Mouse (Mus musculus): Measurements from ENCODE around the gene Gp5.
A peak's percentile ranks its signal among the peaks of the same experiment; 100 is the strongest.
"Not testable (repeated sequence)": the region's sequence is repeated elsewhere in the genome, so short reads cannot be mapped to it uniquely, and the experiment has no call there.

The Gp5 gene

DNA sequence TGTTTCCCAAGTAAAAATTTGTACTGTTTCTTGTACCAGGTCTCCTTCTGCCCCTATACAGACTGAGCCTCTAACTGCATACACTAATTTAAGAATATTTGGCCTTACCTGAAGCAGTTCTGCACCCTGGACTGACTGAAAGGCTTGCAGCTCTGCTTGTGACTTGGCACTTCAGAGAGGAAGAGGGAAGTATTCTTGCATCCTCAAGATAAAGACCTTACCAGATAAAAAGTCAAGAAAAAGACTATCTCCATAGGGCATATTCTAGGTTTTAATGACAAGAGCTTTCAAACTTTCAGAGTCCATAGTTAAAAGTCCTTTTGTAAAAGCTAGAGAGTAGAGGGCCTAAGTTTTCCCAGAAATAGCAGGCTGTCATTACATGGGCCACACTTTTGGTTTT, at the start of gene Gp5:
Gene Gp5 (minus strand): TSS at position 133 of the 400 bp plus-strand sequence.
- DNase-seq (ENCODE audit: low spot score), result no peak

DNA sequence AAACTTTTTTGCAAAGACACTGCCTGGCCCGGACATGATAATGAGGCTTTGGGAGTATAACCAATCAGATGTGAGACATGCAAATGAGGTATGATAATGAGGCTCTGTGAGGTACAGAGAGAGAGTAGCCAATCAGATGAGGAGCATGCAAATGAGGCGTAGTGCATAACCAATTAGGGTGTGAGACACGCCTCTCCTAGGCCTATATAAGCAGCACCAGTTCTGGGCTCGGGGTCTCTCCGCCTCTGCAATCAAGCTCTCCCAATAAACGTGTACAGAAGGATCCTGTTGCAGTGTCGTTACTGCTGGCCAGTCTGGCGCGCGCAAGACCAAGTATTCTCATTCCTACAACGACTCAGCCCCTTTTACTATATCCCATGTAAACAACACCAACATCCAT, 42.9 kb upstream of the Gp5 start:
- not testable (repeated sequence) for DNase-seq (ENCODE audit: low spot score)

DNA sequence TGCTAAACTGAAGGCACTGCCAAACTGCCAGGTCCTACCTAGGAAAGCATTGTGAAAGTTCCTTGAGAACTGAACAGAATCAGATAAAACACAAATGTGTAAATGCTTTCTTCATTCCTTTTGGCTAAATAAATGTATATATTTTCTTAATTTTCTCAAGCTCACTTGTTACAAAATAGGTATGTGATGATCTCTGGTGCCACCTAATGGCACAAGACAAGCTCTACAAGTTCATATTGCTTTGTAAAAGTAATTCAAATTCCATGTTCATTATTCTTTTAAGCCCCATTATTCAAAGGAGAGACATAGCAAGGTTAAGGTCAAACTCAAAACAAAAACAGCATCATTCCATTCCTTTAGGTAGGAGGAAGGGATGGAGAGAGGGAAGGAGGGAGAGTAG, 3.7 kb upstream of the Gp5 start:
- DNase-seq (ENCODE audit: low spot score), result peak; percentile 71

DNA sequence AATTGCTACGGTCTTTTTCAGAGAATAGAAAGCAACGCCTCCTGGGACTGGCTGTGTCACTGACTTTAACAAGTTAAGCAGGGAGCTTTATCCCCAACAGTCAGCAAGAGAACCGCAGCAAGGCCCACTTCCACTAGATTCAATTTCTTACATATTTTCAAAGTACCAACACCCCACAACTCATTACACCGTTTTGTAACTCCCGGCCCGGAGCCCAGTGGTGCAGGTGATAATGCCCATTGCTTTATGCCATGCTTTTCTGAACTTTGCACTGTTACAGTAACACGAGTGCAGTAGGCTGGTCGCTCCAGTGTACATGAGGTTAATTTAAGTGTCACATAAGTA, 436 bp downstream of the Gp5 start:
- no peak for DNase-seq (ENCODE audit: low spot score)

DNA sequence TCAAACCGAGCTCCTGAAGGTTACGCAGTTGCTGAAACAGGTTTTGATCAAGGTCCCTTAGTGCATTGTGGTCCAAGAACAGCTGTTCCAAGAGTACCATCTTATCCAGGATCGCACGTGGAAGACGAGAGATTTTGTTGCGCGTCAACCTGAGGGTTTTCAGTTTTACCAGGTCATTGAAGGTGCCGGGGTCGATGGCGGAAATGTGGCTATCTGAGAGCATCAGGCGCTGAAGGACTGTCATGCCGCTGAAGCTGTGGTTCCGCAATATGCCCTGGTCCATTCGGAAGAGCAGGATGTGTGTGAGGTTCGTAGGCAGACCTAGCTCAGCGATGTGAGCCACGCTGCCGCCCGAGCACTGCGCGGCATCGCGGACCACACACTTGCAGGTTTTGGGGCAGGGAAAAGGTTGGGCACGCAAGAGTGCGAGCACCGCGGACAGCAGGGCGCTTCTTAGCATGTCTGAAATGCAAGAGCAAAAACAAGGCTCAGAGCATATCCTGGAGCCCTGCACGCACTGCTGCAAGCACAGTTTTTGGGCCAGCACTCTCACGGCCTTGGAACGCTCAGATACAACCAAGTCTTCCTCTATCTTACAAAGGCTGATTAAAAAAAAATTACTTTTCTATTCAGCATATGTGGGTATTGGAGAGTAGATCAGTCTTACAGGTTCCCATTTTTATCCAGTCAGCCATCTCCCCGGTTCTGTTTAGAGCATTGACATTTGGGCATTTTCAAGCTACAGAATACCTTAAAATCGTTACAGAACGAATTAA, 996 bp downstream of the Gp5 start:
- DNase-seq (ENCODE audit: low spot score), result no peak

DNA sequence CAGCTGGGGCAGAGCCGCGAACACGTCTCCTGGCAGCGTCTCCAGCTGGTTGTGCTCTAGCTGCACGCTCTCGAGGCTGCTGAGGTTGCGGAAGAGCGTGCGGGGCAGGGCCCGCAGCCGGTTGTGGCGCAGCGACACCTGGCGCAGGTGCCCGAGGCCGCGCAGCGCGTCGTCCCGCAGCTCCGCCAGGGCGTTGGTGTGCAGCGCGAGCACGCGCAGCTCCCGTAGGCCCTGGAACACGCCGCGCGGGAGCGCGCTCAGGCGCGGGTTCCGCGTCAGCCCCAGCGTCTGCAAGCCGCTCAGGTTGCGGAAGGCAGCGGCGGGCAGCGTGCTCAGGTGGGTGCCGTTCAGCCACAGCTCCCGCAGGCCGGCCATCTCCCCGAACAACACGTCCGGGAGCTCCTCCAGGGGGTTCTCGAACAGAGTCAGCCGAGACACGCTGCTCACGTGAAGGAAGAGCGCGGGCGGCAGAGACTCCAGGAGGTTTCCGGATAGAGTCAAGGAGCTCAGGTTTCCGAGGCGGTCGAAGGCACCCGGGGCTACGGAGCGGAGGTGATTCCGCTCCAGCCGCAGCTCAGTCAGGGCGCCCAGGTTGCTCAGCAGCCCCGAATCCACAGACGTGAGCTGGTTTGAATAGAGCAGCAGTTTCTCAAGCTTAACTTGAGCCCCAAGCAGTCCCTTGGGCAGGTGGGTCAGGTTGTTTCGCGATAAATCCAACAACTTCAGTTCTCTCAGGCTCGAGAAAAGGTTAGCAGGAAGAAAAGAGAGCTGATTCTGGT, 1.8 kb downstream of the Gp5 start:
- DNase-seq (ENCODE audit: low spot score), result no peak

DNA sequence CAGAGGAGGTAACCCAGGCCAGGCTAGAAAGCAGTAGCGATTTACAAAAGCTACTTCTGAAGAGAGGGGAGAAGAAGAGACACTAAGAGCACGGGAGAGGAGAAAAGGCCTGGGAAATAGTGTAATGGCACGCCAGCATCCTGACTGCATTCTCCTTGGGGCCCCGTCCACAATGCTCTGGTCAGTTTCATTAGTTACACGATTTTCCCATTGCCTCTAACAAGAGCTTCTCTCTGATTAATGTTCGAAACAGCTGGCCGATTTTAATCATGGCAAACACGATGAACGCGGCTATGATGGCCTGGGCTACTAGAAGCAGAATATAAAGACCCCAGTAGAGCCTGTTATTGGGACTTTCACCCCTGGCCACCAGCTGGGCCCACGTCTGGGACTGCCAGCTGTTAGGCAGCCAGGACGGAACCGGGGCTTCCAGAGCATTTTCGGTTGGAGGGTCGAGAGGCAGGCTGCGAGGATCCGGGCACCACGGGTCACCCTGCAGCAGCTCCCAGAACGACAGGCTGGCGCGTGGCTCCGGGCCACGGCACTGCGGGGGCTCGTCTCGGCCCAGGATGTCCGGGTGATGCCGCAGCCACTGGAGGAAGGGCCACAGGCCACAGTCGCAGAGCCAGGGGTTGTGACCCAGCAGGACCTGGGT, 2.5 kb downstream of the Gp5 start:
- no peak for DNase-seq (ENCODE audit: low spot score)

DNA sequence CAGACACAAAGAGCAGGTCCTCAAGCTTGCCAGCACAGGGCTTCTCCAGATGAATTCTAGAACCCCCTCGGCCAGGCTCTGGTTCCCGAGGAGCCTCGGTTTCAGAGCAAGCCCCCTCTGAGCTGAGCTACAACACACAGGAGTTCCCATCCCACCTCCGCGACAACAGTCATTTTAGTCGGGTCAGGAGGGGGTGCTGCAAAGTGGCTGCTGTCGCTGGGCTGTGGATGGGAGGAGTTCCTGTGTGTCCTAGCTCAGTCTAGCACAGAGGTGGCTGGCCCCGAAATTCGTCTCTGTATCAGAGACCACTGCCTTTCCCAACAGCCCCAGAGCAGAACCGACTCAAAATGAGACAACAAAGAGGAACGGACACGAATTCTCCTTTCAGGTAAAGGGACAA, 3.3 kb downstream of the Gp5 start:
- no peak for DNase-seq (ENCODE audit: low spot score)

DNA sequence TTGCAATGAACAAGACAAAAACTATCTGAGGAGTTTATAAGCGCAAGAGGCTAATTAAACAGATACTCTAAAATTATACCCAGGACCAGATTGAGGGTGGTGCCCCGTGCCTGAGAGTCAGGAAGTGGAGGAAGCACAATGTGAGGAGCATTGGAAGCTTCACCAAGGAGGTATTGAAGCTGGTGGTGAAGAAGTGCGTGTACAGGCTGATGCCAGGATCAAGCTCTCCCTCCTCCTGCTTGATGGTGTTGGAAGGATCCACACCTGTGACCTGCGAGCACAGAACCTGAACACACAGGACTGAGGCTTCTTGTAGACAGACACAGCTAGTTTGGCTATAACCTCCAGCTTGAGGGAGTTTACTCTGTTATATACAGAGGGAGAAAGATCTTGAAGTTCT, 4.5 kb downstream of the Gp5 start:
- no peak for DNase-seq (ENCODE audit: low spot score)

DNA sequence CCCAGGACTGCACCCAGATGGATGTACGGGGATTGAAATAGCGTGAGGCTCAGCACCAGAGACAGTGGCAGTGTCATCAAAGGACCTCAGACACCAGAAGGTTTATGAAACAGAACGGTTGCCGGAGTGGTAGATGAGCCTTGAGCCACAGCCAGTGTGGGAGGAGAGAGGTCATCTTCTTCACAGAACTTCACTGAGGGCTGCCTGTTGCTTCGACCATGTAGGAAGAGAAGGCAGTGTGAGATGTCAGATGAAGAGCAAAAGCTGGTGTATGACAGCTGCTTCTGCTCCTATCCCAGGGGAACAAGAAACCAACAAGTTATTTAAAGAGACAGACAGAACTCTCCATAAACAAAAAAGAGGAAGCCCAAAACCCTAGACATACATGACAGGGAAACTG, 6.3 kb downstream of the Gp5 start:
- DNase-seq (ENCODE audit: low spot score), result no peak

DNA sequence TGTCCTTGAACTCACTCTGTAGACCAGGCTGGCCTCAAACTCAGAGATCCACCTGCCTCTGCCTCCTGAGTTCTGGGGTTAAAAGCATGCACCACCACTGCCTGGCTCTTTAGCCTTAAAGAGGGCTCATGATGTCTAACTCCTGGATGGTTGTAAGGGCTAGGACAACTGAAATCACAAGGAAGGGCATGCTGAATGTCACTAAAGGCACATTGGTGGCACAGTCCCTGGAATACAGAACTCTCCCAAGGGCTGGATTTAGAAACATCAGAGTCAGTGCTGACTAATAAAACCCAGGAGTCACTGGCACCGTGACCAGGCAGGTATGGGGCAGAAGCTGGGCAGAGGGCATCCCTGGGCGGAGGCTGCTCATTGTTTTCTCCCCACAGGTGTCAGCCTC, 7.2 kb downstream of the Gp5 start:
- DNase-seq (ENCODE audit: low spot score), result no peak

DNA sequence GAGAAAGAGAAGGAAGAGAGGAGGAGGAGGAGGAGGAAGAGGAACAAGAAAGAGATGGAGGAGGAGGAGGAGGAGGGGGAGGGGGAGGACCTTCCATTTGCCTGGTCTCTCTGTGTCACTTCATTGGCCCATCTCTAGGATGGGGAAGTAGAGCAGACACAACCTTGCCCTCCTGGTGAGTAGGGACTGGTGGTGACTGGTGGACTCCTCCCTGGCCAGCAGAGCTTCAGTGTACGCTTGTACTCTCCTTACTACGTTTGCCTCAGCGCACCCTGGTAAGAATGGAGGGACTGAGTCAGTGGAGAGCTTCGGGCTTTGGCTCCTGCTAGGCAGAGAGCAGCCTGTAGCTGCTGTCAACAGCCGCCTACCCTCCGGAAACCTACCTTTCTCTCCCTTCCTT, 7.9 kb downstream of the Gp5 start:
- DNase-seq (ENCODE audit: low spot score), result no peak

DNA sequence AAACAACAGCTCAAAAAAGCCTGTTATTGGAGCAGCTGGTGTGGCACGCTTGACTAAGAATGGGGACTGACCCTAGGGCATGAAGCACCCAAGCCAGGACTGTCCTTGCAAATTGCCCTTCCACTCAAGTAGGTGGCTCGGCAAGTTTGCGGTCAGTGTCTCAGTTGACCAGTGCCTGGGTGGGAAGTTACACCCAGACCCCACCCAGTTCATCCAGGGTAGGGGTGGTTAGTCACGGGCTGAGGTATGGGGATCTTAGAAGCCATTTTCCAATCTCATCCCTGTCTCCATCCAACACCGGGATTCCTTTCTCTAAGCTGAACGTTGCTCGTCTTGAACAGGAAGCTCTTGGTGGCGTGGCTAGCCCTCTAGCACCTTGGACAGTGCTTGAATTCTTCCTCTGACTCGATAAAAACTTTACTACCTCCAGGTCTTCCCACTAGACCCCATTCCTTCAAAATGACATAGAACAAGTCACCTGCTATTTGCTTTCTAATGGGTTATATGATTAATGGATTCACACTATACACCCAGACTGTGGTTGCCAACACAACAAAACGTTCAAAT, 10.8 kb downstream of the Gp5 start:
- no peak for DNase-seq (ENCODE audit: low spot score)

DNA sequence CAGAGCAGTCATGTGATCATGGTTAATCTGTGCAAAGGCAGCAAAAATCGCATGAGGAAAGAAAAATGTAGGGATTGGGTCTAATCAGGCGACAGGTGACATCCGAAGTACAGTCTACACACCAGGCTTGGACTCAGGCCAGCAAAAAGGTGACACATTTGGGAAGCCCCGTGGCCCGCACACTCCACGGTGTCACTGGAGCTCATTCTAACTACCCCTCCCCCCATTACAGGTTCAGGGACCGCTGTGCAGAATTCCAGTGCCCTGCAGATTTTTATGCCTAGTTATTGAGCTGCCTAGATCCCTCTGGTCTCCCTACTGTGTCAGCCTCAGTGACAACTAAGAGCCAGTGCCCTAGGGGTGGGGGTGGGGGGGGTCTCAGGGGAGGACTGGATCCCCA, 13.1 kb downstream of the Gp5 start:
- DNase-seq (ENCODE audit: low spot score), result no peak

DNA sequence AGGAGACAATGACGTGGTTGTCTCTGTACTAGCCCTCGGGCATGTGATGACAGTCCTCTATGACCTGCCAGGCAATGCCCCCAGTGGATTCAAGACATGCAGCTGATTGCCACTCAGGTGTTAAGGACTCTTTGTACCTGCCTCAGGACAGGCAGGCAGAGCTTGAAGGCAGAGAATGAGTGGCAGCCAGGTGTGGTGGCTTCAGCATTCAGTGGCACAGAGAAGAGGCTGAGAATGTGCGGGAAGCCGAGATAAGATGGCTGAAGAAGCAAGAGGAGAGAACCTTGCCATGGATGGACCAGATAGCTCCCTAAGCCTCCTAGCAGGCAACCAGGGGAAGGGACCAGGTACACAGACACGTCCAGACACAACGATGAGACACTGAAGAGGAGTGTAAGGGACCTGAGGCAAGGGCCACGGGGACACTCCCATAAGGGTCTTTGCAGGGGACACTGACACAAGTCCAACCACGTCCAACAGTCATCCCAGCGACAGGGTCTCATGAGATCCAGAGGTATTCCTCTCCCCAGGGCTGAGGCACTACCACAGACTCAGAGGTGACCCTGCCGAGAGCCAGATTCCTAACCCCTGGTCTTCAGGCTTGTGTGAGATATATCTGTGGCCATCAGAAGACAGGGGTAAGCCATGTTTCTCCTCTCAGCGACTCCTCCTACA, 13.8 kb downstream of the Gp5 start:
- no peak for DNase-seq (ENCODE audit: low spot score)

DNA sequence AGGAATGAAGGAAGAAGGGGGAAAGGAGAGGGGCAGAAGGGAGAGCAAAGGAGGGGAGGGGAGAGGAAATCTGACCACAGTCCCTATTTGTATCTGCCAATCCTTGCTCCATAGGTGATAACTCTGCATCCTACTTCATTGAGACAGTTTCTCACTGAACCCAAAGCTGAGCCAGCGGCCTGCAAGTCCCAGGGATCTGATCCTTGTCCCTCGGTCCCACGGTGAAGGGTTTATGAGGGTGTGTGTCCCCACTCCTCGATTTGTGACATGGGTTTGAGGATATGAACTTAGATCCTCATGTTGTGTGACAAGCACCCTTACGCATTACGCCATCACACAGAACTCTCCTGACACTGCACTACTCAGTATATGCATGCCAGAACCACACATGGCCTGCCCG, 15.5 kb downstream of the Gp5 start:
- no peak for DNase-seq (ENCODE audit: low spot score)

DNA sequence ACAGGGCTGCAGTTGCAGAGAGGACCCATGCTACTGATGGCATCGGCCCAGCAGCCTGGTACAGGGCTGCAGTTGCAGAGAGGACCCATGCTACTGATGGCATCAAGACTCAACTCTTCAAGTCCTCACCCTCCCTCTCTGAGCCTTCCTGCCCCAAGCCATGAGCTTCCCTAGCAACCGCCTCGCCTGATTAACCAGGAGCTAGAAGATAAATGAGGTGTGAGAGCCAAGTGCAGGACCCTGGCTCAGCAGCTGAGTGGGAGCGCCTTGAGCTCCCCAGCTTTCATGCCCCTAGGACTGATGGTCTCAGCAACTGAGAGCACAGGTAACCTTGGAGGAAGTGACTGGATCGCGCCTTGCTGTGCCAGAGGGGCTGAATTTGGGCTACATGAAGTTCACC, 20.1 kb downstream of the Gp5 start:
- DNase-seq (ENCODE audit: low spot score), result no peak

DNA sequence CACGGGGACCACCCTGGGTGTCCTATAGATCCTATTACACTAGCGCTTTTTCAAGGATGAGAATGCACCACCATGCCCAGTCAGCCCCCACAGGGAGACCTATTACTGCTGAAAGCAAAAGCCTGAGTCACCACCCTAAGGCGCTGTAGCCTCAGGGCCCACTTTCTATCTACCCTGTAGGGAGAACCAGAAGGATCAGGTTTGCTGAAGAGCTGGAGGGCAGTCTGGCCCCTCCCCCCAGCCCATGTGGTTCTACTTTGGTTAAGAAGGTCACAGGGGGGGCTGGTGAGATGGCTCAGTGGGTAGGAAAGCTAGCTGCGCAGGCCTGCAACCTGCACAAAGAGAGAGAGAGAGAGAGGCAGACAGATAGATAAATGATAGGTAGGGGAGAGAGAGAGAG, 24.9 kb downstream of the Gp5 start:
- no peak for DNase-seq (ENCODE audit: low spot score)

DNA sequence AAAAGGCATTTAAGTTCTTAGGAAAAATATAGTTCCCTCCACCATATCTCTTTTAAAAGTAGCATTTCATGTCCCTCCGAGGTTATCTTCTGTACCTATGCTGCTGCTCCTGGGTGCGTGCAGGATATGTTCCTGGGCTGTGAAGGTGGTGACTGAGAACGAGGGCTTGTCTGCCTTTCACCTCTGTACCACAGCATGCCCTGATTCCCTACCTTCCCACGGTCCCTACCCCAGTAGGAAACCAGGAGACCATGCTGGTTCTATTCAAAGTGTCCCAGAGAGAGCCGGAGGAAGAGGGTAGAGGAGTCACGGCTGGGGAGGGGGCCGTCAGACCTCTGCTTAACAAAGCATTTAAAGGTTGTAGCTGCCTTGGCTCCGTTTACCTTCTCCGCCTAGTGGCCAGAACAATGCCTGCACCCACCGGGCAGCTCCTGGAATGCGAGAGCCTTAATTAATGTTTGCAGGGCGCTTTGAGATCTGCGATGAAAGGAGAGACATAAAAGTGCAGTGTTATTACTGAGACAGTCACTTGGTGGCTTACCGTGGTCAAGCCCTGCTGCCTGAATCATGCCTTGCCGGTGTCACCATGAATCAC, 26.7 kb downstream of the Gp5 start:
- DNase-seq (ENCODE audit: low spot score), result no peak

DNA sequence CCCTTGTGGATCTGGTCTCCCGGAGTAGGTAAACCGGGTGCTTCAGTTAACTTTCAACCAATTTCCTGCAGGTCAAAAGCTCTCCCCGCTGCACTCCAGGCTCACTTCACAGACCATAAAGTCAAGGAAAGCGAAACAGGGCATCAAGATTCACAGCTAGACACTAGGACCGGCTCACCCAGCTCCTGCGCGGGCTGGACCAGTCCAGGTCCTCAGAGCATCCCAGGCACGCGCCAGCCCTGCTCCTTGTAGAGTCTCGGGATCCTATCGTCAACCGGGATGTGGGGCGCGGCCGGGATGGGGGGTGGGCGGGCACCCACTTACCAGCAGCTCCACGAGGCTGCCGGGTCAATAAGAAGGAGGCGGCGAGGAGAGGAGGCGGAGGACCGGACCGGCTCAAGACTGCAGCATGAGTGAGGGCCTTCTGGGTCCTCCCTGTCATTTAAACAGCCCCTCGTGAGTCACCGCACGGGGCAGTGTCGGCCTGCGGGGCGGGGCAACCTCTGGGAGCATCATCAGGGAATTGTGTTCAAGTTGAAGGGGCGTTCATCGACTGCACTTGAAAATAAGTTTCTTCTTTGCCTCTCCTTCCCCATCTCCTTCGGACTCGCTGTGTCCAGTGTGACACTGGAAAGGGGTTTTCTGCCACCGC, 27.6 kb downstream of the Gp5 start, which contains the start of gene Lrrc15:
Gene Lrrc15 (minus strand): TSS at position 413 of the 652 bp plus-strand sequence.
- no peak for DNase-seq (ENCODE audit: low spot score)

DNA sequence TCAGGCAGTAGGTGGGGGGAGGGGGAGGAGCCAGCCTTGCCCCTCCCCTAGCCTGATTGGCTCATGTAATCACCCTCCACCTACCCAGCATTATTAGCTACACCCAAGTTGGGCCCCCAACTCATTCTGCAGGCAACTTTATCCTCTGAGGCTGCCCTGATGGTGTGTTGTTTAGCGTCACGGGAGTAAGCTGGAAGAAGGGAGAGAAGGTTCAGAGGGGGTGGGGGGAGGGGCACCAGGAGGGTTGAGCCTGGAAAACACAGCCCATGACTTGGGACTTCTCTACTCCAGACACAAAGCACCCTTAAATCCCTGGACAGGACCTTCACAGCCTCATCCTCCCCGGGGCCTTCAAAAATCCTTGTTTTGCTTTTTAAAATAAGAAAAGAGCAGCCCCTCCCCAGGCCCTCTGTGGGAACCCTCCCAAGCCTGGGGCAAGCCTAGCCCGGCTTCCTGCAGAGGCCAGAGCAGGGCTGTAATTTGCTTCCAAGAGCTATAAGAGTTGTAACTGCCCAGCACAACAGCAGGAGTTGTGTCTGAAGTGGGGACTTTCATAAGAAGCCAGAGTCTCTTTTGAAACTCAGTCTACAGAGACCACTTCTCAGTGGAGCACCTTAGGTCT, 29.8 kb downstream of the Gp5 start:
- DNase-seq (ENCODE audit: low spot score), result no peak
